Mouse (Mus musculus): Measurements from ENCODE around the gene Bcl7a.

The Bcl7a gene

DNA sequence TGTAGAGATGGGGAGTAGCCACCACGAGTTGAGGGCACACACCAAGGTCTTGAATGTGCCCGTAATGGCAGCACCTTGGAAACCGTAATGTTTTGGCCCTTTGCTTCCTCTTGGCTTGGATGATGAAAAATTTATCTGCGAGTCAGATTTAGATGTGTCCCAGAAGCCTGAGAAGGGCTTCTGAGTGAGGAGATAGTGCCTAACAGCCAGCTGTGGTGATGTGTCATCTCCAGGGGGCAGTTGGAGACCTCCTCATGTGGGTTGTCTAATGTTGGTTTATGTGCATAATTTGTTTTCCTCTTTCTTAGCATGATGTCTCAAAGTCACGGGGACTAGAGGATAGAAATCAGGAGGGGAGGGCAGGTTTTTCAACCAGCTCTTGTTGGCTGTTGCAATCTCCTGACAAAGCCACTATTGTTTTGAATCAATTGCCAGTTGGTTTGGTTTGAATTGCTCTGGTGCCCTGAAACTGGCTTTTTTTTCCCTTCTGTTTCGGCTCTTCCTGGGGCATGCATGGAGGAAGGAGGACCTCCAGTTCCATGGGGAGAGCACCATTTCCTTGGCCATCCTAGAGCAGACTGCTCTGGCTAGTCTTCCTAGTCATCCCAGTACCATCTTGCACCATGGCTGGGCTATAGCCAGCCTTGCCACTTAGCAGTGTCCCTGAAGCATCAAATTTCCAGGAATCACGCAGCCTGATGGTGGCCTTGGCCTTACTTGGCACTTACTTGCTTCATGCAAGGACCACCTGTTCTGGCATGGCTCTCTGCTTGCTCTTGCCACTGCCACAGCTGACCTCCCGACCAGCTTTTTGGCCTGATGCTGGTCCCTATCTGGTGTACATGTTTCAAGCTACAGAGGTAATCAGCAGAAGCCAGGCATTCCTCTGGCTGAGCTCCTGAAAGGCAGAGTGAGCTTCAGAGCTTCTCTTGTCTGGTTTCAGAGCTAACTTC lies 73.2 kb downstream of the Bcl7a start:
- DNase-seq (ENCODE audit: low spot score): no peak

GRCm38 (mm10) chr5:123423885-123424284 lies 80.3 kb downstream of the Bcl7a start:
- peak; percentile 39 for DNase-seq (ENCODE audit: low spot score)

Measured in adipocyte (in vitro differentiated cells).